Mouse (Mus musculus) gastrocnemius, postnatal 4 days (tissue): Measurements from ENCODE around the gene Pde4b. TPM values are rescaled to one million over a fixed set of nuclear protein-coding genes. Genes with fewer than 3 reads are reported as not detected.

ENCODE experiments used
- DNase-seq, 2 experiments: peaks; one replicate each; pipeline ENCODE4 v3.0.0; 2021 to 2022; ENCODE audit warnings: low spot score in 2 of 2, mixed read lengths in 2 of 2
- total RNA-seq, 2 experiments: library from RNA; stranded (reverse); gene quantifications; 2 replicates each; pipeline ENCODE4 v1.2.3; 2021

Pde4b gene
- total RNA-seq, 2 experiments from 2014 or later = 40.0 to 51.2 TPM

DNA sequence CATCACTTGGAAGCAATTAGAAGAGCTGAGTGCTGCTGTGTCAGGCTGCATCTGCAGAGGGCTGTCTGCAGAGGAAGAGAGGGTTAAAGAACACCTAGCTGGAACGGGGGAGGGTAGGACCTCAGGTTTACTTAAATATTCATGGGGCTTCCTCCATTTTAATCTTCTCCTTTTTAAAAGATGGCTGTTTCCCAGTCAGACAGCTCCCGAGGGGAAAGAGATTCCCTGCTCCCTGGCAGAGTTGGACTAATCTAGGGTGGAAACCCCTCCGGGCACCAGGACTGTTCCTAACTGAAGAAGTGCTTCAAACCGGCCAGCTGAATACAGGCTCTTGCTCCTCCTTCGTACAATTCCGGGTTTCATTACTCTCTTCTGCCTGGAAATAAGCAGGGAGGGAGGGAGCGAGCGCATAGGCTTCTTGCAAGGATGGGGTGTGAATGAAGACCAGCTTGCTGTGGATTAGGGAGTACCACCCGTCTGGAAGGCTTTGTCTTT is 502.2 kb downstream of the Pde4b start:
- DNase-seq = no peak

DNA sequence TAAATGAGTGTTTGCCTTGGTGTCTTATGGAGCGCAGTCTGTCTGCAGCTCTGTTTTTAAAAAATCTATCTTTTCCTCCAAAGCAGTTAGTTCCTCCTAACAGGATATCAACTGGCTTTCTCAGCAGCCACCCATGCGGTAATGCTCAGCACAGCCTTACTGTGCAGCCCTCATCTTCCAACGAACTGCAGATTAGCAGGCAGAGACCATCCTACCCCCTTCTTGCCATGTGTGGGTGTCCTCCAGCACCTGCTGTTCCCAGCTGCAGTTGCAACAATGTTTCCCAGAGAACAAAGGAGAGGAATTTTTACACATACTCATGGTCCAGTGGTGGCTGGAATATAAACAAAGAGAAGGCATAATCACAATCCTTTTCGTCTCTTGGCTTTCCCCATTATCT is 504.5 kb downstream of the Pde4b start:
- DNase-seq = no peak

DNA sequence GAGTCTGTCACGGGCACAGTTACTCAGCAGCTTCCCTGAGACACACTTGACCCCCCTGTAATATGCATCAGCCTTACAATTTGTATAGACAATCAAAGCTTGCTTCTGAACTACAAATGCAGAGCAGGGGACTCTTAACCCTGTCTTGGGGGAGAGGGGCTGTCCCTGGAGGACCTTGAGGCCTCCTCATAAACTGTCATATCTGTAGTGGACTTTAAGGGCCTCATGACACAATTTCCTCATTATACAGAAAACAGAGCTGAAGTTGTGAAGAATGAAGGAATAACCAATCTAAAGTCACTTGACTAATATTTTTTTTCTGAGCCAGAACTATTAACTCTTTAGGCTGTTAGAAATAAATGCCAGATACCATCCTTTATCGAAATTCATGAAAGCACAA is 505.2 kb downstream of the Pde4b start:
- no peak for DNase-seq

DNA sequence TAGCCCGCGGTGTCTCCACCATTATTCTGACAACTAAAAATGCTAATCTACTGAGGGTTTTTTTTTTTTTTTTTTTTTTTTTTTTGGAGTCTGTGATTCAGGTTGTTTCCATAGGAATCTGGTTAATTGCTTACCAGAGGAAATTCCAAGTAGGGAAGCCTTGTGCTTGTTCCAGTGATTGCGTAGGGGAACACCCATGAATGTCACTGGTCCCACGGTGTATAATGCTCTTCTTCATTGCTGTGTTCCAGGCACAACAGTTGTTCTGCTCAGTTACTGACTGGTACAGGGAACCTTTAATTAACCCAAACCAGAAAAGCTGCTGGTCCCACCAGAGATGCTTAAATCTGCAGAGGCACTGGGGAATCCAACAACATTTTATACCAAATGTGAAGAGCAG is 506.3 kb downstream of the Pde4b start:
- DNase-seq = no peak

DNA sequence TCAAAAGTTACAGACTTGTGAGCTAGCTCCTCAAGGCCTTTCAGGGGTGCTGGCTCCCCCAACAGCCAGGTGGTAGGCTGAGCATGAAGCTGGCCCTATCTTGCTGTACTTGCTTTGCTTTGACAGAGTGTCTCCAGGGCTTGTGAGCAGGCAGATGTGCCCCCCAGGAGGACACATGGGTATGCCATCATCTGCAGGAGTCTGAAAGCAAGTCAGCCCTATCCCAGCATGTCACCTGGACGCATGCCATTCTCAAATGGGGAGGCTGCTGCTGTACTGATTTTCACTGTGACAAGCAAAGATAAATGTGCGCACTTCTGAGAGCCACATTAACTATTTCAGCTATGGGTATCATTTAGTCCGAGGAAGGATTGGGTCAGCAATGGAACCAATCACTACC is 507.2 kb downstream of the Pde4b start:
- DNase-seq = no peak

DNA sequence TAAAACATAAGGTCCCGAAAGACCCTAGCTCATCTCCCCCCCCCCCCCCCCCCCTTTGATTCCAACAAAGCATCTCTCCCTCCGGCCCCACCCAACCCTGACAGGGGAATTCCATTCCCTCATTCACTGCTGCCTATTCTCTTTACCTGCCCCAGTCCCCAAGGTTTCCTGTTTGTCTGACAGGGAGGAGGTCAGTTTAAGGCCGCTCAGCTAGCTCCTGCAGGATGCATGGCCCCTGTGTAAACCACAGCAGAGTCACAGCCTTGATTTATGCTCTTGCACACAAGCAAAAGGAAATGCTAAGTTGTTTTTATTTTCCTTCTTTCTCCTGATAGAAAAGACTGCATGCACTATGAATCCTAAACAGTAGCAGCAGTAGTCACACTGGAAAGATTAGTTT is 516.6 kb downstream of the Pde4b start:
- DNase-seq = no peak

DNA sequence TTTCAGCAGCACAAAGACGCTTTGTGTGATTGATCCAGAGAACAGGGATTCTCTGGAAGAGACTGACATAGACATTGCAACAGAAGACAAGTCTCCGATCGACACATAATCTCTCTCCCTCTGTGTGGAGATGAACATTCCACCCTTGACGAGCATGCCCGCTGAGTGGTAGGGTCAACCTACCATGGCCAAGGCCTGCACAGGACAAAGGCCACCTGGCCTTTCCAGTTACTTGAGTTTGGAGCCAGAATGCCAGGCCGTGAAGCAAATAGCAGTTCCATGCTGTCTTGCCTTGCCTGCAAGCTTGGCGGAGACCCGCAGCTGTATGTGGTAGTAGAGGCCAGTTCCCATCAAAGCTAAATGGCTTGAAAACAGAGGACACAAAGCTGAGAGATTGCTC is 517.9 kb downstream of the Pde4b start:
- no peak for DNase-seq

DNA sequence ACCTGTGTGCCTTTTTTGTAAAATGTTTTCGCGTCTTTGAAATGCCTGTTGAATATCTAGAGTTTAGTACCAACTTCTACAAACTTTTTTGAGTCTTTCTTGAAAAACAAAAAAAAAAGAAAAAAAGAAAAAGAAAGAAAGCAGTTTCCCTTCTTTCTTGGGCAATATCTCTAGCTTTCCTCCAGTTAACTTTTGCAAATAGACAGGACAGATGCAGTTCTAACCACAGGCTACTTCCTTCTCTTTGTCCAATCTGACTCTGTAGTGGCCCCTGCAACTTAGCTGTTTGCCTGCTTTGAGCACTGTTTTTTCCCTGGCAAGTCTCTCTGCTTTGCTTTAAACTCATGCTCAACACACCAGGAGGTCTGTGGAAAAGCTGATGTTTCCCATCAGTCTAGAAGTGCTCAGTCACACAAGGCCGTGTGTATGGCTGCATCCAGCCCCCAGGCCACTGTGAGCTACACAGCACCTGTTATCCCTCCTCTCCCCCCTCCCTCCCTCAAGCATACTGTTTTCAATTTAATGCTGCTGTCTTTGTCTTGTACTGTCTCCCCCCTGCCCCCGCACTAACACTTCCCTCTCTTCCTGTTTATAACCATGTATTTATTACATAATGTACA is 518.5 kb downstream of the Pde4b start:
- no peak for DNase-seq

DNA sequence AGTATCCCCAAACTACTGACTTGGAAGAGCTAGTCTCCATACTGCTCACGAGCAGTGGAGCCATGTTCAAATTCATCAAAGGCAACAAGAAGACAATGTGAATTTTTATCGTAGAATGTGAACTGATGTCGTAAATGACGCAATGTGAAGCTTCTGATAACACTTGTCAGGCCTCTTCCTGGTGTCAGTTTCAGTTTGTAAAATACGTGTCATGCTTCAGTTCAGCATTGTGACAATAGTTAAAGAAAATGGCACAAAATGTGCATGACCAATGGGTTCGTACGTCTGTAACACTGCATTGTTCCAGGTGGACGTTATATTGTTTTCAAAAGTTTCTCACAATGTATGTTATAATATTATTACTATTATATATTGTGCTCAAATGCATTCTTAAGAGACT is 519.5 kb downstream of the Pde4b start:
- no peak for DNase-seq

DNA sequence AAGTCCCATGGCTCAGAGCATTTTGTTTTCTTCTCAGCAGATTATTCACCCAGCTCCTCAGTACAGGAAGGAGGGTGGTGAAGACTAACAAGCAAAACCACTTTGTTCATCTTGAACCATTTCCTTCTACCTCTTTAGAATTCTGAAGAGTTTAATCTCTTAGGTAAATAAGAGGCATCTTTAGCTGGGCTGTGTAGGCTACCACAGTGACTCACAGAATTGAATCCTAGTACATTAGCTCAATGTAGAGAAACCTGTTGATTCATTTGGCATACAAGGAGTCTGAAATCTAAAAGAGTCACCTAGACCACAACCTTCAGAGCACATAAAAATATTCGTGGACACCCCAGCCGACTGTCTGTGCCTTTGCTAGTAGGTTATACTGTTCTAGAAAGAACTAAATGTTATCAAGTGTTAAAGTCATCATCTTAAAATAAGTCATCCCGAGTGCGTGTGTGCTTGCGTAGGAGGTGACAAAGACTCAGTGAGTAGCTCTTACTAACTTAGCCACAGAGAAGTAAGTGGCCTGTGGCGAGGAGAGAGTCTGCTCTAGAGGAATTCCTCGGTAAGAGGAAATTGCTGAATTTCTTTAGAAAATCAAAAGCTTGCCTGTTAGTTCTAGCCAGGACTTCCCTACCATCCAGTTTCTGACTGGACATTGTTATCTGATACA is 520.5 kb downstream of the Pde4b start:
- DNase-seq = no peak

DNA sequence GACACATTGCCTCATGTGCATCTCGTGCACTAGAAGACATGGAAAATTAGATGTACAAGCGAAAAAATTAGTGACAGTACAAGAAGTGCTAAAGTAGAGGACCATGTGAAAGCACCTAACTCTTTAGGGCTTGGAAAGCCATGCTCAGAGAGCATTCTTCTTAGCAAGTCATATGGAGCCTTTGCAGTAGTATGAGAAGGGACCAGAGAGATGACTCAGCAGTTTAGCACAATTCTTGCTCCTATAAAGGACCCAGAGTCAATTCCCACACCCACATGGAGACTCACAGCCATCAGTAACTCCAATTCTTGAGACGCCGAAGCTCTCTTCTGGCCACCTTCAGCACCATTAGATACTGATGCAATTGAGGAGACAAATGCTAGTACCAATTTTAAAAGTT is 525.3 kb downstream of the Pde4b start:
- no peak for DNase-seq

DNA sequence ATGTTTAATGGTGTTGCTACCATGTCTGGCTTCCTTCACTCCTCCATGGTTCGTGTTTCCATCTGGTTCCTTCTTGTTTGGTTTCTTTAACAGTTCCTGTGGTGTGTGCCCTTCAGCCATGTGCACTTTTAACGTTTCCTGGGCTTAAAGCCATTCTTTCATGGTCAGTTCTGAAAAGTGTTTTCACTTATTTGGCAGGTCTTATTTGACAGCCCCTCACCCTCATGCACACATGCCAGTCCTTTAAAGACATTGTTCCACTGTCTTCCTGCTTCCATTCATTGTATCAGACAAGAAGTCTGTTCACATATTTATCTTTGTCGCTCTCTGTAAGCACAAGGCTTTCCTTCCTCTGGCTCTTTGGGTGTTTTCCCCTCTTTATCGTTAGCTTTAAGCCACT is 530.4 kb downstream of the Pde4b start:
- no peak for DNase-seq

DNA sequence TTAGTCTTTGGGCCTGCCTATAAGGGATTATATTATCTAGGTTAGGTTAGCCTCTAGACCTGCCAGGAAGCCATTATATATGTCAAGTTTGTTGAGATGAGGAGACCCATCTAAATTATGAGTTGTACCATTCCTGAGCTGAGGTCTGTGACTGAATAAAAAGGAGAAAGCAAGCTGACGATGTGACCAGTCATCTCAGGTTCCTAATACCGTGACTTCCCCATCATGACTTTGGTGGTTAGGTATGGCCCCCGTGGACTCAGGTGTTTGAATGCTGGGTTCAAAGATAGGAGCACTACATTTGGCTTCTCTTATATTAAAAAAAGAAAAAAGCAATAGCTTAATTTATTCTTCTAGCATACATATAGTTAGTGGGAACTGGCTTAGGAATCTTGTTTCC is 531.3 kb downstream of the Pde4b start:
- no peak for DNase-seq

DNA sequence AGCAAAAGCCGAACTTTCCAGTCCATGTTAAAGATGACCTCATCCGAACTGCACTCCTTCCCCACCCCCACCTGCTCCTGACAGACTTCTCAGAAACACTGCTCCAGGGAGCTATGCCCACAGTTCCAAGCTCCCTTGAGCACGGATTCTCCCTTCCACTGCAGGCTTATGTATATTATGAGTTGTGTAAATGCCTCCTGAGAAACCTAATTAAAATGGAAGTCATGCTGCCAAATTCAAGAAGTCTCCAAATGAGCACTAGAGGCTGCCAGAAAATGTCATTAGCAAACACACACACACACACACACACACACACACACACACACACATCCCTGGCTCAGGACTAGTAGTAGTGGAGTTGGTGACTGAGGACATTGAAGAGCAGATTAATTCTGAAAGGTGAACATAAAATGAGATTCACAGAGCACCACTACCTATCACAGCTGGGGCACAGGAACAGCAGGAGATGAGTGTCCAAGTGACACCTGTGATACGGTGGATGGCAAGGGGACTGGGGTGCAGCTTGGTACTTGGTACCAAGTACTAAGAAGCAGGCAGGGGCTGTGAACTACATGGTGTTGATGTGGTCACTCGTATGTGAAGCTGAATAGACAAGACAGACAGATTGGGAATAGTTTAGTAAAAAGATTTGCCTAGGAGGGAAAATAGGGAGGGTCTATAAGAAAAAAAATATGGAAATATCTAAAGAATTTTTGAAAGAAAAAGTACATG is 533.0 kb downstream of the Pde4b start:
- no peak for DNase-seq

DNA sequence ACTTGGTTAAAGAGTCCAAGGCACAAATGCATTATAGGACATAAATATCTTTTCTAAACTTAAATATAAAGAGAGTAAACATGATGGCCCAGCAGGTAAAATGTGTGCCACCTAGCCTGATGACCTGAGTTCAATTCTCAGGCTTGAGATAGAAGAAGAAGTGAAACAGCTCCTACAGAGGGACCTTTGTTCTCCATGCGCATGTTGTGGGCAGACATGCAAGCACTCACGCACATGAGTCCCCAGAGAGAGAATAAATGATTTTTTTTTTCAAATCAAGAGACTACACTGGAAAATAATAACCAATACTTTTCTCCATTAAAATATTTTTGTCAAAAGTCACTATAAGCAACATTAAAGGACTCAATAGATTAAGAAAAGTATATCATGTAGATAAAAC is 533.8 kb downstream of the Pde4b start:
- DNase-seq = no peak

DNA sequence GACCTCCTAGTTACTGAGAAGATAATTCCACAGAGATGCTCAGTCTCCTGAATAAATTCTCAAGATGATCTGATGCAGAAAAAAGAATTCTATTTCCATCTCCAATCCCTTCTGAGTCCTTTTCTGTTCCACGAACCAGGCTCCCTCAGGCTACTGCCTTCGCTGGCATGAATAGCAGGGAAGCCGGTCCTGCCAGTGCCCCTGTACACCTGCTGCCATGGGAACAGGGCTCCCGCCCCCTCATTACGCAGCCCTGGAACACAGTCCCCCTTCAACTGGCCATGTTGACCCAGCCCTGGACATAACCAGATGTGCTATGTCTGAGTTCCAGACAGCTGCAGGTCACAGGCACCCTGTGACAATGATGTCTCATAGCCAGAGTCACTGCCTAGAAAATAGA is 535.6 kb downstream of the Pde4b start:
- no peak for DNase-seq

DNA sequence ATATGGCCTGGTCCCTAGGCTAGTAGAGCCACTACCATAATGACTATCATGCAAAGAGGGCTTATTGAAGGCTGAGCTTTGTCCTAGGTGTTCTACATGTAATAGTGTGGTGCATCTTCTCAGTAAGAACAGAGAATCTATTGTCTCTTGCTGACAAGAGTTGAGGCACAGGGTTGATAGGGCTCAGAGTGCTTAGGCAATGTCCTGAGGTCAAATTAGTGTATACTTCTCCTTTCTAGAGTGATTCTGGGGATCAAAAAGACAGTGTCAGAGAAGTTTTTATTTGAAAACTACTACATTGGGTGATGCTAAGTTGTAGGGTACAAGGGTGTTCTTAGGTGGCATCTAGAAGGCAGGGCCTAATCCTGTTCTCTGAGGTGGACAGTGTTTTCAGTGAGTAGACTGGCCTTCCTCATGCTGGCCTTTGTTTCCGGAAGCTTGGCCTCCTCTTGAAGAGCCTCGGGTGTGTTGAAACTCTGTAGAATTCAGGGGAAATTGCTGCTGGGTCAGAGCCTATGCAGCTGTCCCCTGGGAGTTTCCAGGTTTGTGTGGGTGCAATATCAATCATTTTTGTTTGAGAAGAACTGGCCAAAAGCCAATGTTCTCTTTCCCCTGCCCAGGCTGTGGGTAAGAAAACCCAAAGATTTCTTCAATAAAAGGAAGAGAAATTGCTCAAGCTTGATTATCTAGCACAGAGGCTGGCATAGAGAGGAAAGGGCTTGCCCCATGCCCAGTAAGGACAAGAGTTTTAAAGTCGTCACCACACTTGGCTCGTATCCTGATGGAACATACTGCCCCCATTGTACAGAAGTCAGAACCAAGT is 536.7 kb downstream of the Pde4b start:
- no peak for DNase-seq

DNA sequence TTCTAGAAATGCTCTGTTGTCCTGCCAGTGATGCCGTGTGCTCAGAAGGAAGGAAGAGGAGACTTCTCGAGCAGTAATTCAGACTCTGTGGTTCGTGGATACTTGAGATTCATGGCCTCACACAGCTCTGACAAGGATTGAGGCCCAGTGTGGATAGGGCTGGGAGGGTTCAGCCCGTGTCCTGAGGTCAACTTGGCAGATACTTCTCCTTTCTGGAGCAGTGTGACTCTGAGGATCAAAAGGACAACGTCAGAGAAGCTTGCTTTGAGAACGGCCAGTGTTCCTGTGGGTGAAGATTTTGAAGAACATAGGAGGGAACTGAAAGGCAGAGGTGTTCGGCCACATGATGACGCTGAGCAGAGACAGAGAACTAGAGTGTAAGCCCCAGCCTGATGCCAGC is 537.6 kb downstream of the Pde4b start:
- DNase-seq = no peak

DNA sequence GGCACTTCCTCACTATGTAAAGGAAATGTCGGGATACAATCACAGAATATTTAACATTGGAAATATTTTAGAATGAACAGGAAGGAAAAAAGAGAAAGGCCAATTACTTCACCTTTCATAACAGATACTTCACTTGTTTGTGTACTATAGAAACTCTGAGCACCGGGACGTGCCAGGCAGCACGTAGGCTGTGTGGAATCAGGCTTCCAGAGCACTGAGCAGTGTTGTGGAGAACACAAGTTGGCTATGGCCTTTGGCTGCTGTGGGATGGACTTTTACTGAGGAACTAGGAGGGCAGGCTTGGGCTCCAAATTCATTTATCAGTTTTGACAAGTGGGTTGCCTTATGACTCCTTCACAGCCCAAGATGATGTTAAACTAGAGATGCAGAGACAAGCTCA is 540.5 kb downstream of the Pde4b start:
- no peak for DNase-seq

DNA sequence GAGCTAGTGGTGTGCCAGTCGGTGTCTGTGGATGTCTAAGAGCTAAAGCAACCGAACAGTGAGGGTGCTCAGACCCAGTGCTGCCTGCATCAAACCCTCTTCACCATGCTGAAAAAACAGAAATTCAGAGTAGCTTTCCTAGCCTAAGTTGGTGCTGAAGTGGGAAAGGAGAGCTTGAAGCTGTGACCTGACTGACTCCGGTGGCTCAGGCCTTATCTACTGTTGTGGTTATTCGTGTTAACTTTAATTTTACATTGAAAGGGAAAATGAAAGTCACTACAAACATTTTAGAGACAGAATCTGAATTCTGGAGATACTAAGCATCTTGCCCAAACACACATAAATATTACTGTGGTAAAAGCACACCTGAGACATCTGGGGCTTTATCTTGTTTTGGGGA is 542.3 kb downstream of the Pde4b start:
- DNase-seq = no peak

DNA sequence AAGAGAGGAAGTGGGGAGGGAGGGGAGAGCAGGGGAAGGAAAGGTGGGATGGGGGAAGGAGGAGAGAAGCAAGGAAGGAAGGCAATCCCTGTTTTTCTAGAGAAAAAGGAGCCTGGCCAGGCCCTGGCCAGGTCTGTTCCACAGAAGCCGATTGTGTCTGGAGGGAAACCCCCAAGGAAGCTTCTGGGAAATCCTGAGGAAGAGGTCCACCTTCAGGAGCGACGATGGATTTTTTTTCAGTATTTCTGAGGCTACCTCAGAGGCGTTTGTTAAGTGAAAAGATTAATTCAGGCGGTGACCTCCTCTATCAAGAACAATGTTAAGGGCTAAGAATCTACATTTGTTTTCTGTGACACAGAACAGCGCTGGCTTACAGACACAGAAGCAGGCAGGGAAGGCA is 542.9 kb downstream of the Pde4b start:
- DNase-seq = no peak

DNA sequence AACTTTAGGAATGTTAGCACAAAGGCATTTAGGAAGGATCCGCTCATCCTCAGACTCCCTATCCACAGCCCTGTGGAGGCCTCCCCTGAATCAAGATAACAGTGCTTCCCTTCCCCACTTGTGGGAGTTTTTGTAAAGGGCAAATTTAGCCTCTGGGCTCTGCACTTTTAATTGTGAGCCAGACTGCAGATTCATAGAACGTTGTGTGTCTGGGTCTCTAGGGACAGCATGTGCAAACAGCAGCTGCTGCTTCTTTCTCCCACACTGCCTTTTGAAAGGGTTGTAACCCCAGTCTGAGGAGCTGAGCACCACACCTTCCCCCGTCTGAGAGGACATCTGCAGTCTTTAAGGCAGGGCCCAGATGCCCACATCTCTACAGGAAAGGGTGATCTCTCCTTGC is 544.3 kb downstream of the Pde4b start:
- no peak for DNase-seq
